Mouse (Mus musculus) telencephalon, adult 2 months (tissue): ENCODE results near the gene Xrn1.
"Not testable (repeated sequence)": the region's sequence is repeated elsewhere in the genome, so short reads cannot be mapped to it uniquely, and the experiment has no call there.

ENCODE experiments used
- DNase-seq: peaks from one replicate; pipeline ENCODE4 v3.0.0-alpha.2; 2011; ENCODE audit warnings: low read depth, low spot score

Gene Xrn1

DNA sequence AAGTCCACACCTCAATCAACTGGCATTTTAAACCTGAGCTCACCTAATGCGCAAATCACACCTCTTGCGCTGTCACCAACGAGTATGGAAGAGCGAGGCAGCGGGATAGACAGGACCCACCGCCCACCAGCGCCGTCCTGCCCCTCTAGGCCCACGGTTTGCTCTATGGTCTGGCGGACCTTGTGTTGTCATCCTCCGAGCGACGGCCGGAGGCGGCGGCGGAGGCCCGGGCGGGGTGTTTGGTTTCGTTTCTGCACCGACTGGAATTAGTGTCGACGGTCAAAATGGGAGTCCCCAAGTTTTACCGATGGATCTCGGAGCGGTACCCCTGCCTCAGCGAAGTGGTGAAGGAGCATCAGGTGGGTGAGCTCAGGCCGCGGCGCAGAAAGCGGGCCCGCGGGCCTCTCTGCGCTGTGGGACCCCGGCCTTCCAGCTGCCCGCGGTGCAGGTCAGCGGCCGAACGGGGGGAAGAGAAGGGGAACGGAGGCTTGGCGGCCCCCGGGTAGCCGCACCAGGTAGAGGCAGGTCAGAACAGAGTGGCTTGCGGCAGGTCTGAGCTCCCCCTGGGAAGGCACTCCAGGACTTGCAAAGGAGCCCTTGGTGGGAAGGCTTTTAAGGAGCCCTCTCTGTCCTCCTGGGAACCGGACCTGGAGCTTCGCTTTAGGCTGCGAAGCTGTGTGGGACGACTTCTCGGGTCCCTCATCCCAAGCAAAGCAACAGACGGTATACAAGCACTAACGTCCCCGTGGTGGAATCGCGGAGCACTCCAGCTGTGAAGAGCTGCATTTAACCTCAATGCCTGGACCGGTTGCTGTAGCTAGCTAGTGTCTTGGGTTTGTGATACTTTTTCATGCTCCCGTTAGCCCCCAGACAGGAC is at the start of gene Xrn1:
Gene Xrn1, plus strand, starts transcription at position 176 of the 877 bp plus-strand sequence.
- DNase-seq, result peak; percentile 91

DNA sequence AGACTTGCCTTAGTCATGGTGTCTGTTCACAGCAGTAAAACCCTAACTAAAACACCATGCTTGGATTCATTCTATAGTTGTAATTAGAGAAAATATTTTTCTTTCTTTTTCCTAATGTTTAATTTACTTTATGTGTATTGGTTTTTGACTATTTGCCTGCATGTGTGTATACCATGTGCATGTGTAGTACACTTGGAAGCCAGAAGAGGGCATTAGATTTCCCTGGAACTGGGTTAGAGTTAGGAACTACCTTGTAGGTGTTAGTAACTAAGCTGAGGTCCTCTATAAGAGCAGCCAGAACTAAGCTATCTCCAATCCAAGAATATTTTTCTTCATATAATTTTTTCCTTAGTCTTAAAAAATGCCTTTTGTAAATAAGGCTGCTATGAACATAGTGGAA is 21.7 kb upstream of the Xrn1 start:
- no peak for DNase-seq

GRCm38 (mm10) chr9:95953658-95954057 is 902 bp upstream of the Xrn1 start:
- DNase-seq, result no peak

DNA sequence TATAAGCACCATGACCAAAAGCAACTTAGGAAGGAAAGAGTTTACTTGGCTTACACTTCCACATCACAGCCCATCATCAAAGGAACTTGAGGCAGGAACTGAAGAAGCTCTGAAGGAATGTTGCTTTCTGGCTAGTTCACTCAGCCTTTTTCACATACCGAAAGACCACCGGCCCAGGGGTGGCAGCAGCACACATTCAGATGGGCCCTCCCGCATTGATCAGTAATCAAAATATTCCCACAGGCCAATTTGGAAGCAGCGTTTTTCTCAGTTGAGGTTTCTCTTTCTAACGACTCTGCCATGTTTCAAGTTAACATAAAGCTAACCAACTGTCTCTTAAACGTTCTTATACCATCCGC is 355 bp upstream of the Xrn1 start:
- no peak for DNase-seq

DNA sequence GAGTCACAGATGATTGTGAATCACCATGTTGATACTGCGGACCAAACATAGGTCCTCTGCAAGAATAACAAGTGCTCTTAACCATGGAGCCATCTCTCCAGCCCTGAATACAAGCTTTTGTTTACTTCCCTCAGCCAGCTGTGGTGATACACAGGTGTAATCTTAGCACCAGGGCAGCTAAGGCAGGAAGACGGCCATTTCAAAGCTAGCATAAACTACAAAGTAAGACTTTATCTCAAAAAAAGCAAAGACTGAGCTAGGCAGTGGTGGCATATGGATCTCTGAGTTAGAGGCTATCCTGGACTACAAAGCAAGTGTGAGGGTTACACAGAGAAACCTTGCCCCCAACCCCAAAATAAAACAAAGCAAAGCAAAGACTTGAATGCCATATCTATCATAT is 3.1 kb downstream of the Xrn1 start:
- no peak for DNase-seq

DNA sequence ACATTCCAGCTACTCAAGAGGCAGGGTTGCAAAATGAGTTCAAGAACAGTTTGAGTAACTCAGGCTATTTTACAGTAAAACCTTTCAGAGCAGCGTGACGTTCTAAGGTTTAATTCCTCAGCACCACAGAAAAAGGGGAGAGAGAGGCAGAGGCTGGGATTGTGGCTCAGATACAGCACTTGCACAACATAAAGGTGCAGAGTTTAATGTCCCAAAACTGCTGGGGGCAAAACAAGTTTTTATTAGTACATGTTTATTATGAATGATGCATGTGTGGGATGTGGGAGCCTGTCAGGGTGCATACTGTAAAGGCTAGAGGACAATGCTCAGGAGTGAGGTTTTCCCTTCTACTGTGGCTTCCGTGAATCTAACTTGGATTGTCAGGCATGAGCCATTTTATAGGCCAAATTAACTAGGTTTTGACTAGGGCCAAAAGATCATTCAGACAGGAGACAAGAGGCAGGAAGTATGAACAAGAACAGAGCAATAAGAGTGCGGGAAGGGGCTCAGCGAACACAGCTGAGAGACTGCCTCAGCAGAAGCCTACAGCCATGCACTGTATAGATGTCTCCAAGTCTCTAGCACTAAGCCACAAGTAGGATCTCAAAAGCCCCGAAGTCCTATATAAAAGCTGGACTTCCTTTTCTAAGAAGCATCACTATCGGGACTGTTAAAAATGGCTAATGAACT is 3.6 kb downstream of the Xrn1 start:
- no peak for DNase-seq

- not testable (repeated sequence) for DNase-seq
Observed at GRCm38 (mm10) chr9:95958731-95959105, 4.2 kb downstream of the Xrn1 start.

- DNase-seq, result no peak
Observed at GRCm38 (mm10) chr9:95959246-95959645, 4.7 kb downstream of the Xrn1 start.

GRCm38 (mm10) chr9:95959732-95960428 is 5.3 kb downstream of the Xrn1 start:
- no peak for DNase-seq

DNA sequence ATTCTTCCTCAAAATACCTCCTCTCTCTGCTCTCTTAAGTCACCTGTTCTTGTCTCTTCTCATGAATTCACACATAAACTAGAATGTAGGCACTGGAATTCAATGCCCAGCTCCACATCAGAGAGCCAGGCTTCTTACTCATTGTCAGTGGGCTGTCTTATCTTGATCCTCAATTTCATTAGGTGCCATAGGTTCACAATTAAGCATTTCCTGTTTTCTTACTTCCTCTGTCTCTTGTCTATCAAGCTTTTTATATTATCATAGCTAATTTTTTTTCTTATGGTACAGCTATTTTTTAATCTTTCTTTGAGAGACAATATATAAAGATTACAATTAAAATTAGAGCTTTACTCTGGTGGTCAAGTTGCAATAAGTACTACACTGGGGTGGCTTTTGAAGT is 6.5 kb downstream of the Xrn1 start:
- DNase-seq, result no peak

GRCm38 (mm10) chr9:95964037-95964436 is 9.5 kb downstream of the Xrn1 start:
- DNase-seq, result no peak

- no peak for DNase-seq
Observed at GRCm38 (mm10) chr9:95978279-95978678, 23.7 kb downstream of the Xrn1 start.

GRCm38 (mm10) chr9:95979896-95980295 is 25.3 kb downstream of the Xrn1 start:
- no peak for DNase-seq

DNA sequence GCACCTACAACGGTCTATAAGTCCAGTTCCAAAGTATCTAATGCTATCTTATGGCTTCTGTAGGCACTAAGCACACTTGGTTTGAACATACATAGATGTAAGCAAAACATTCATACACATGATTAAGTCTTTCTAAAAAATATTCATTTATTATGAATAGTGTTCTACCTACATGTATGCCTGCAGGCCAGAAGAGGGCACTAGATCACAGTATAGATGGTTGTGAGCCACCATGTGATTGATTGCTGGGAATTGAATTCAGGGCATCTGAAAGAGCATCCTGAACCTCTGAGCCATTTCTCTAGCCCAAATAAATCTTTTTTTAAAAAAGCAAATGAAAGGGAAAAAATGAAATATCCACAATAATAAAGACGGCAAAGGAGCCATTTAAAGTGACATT is 37.7 kb downstream of the Xrn1 start:
- DNase-seq, result no peak

- no peak for DNase-seq
Observed at GRCm38 (mm10) chr9:96004455-96004854, 49.9 kb downstream of the Xrn1 start.

DNA sequence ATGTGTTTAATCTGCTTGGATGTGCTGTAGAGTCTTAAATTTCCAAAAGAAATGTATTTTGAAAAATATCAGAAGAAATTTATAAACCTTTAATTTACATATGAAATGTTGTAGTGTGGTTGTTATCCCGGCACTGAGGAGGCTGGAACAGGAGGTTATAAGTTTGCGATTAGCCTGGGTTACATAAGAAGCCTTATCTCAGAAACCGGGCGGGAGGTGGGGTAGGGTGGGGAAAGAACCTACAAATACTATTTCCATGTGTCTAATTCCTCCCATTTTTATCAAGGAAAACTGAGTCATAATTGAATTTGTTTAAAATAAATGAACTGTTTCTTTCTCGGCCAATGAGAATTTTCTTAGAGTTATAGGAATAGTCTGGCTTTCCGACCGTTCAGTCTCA is 56.1 kb downstream of the Xrn1 start:
- no peak for DNase-seq

DNA sequence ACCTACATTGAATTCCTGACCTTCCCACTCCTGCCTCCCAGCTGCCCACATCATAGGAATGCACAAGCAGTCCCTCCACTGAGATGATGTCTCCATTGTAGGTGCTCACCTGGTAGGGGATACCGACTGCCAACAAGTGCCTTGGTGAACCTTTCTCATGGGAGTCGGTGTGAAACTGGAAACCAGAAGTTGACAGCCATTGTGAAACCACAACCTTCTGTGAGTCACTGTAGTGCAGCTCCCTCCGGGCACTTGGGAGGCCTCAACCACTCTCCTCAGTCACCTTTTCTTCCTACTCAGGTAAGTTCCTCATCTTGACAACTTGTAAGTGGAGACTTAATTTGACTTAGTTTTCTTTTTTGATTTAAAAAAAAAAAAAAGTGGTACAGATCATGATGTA is 69.4 kb downstream of the Xrn1 start:
- no peak for DNase-seq

DNA sequence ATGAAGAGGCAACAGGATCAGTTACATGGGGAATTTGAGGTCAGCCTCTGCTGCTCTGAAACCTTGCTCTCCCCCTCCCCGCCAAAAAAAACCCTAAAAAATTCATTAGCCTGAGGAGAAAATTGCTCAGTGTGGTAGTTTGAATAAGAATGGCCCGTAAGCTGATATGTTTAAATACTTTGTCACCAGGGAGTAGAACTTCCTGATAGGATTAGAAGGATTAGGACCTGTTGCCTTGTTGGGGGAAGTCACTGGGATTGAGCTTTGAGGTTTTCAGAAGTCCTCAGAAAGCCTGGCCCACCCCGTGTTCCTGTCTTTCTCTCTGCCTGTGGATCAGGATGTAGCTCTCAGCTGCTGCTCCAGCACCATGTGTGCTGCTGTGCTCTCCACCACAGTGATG is 73.4 kb downstream of the Xrn1 start:
- DNase-seq, result no peak

GRCm38 (mm10) chr9:96028818-96029217 is 74.3 kb downstream of the Xrn1 start:
- peak; percentile 4 for DNase-seq

GRCm38 (mm10) chr9:96029886-96030285 is 75.3 kb downstream of the Xrn1 start:
- no peak for DNase-seq

GRCm38 (mm10) chr9:96035371-96036086 is 81.0 kb downstream of the Xrn1 start:
- no peak for DNase-seq

- DNase-seq, result no peak
Observed at GRCm38 (mm10) chr9:96044214-96044613, 89.7 kb downstream of the Xrn1 start.
